Mouse (Mus musculus): ENCODE measurements around the gene Dcaf1. TPM values are rescaled to one million over a fixed set of nuclear protein-coding genes. Genes with fewer than 3 reads are reported as not detected.

The Dcaf1 gene
- total and polyA plus RNA-seq, 3 experiments: 9.2 to 111 (median 72.4) TPM

- no peak for ATAC-seq (ENCODE audit: extremely low read depth, insufficient number of reproducible peaks, low FRiP score, poor library complexity, severe bottlenecking)
- peaks cover 79% of the 10 kb centered on the region for H3K36me3 ChIP-seq (replicated peaks)
- no peak for TF ChIP-seq GATA2 (IDR thresholded peaks at IDR 0.05; ENCODE audit: borderline replicate concordance, low read depth, low read length)
- no peak for TF ChIP-seq CTCF (IDR thresholded peaks at IDR 0.05; ENCODE audit: low read depth, low read length)
- no peak for TF ChIP-seq POLR2AphosphoS5 (IDR thresholded peaks at IDR 0.05; ENCODE audit: insufficient replicate concordance, low read depth, low read length)
- TF ChIP-seq GATA1 (IDR thresholded peaks at IDR 0.05; ENCODE audit: borderline replicate concordance, low read length): no peak
- no peak for TF ChIP-seq TAL1 (conservative IDR thresholded peaks at IDR 0.05; ENCODE audit: low read depth, low read length)
Measured at GRCm38 (mm10) chr9:106882176-106882575, 60.5 kb downstream of the Dcaf1 start.

GRCm38 (mm10) chr9:106883085-106883484, 61.4 kb downstream of the Dcaf1 start:
- H3K9me3 ChIP-seq (replicated peaks): no peaks in the 10 kb centered on the region
- H3K4me3 ChIP-seq (ENCODE audit: low read depth, low read length): peak overlapping the region; percentile 1; the same call in 1 of the 2 replicates
- peaks cover 78% of the 10 kb centered on the region for H3K36me3 ChIP-seq (replicated peaks)
- TF ChIP-seq GATA1 (IDR thresholded peaks at IDR 0.05; ENCODE audit: borderline replicate concordance, low read length) (no peak), GATA2 (IDR thresholded peaks at IDR 0.05; ENCODE audit: borderline replicate concordance, low read depth, low read length) (no peak), POLR2AphosphoS5 (IDR thresholded peaks at IDR 0.05; ENCODE audit: insufficient replicate concordance, low read depth, low read length) (no peak), TAL1 (conservative IDR thresholded peaks at IDR 0.05; ENCODE audit: low read depth, low read length) (no peak), CTCF (IDR thresholded peaks at IDR 0.05; ENCODE audit: low read depth, low read length) (no peak)
- ATAC-seq (ENCODE audit: extremely low read depth, insufficient number of reproducible peaks, low FRiP score, poor library complexity, severe bottlenecking) (no peak), DNase-seq (ENCODE audit: low spot score) (no peak)
- H3K27me3 ChIP-seq (ENCODE audit: insufficient read depth, low read length): no peaks in the 10 kb centered on the region
- H3K4me1 ChIP-seq (ENCODE audit: insufficient read depth, low read depth, low read length): peaks cover 54% of the 10 kb centered on the region

More at GRCm38 (mm10) chr9:106882176-106882575, 60.5 kb downstream of the Dcaf1 start:
- Histone ChIP-seq H3K4me1 (ENCODE audit: insufficient read depth, low read depth, low read length) (peaks cover 54% of the 10 kb centered on the region), H3K27me3 (ENCODE audit: insufficient read depth, low read length) (no peaks in the 10 kb centered on the region), H3K4me3 (ENCODE audit: low read depth, low read length) (no peak overlapping the region), H3K9me3 (replicated peaks) (no peaks in the 10 kb centered on the region)
- no peak for DNase-seq (ENCODE audit: low spot score)

GRCm38 (mm10) chr9:106884306-106884705, 62.6 kb downstream of the Dcaf1 start:
- Histone ChIP-seq H3K4me3 (ENCODE audit: low read depth, low read length) (peak overlapping the region; percentile 79; the same call in 1 of the 2 replicates), H3K9me3 (replicated peaks) (no peaks in the 10 kb centered on the region), H3K27me3 (ENCODE audit: insufficient read depth, low read length) (no peaks in the 10 kb centered on the region), H3K4me1 (ENCODE audit: insufficient read depth, low read depth, low read length) (peaks cover 65% of the 10 kb centered on the region), H3K36me3 (replicated peaks) (peaks cover 78% of the 10 kb centered on the region)
- DNase-seq (ENCODE audit: low spot score): peak; percentile 4
- TF ChIP-seq GATA1 (IDR thresholded peaks at IDR 0.05; ENCODE audit: borderline replicate concordance, low read length) (no peak), POLR2AphosphoS5 (IDR thresholded peaks at IDR 0.05; ENCODE audit: insufficient replicate concordance, low read depth, low read length) (no peak), TAL1 (conservative IDR thresholded peaks at IDR 0.05; ENCODE audit: low read depth, low read length) (no peak), CTCF (IDR thresholded peaks at IDR 0.05; ENCODE audit: low read depth, low read length) (no peak), GATA2 (IDR thresholded peaks at IDR 0.05; ENCODE audit: borderline replicate concordance, low read depth, low read length) (no peak)
- ATAC-seq (ENCODE audit: extremely low read depth, insufficient number of reproducible peaks, low FRiP score, poor library complexity, severe bottlenecking): no peak

- ATAC-seq (ENCODE audit: extremely low read depth, insufficient number of reproducible peaks, low FRiP score, poor library complexity, severe bottlenecking): no peak
- no peak for DNase-seq (ENCODE audit: low spot score)
- Histone ChIP-seq H3K9me3 (replicated peaks) (no peaks in the 10 kb centered on the region), H3K4me3 (ENCODE audit: low read depth, low read length) (peak overlapping the region; percentile 79), H3K36me3 (replicated peaks) (peaks cover 78% of the 10 kb centered on the region), H3K4me1 (ENCODE audit: insufficient read depth, low read depth, low read length) (peaks cover 75% of the 10 kb centered on the region), H3K27me3 (ENCODE audit: insufficient read depth, low read length) (no peaks in the 10 kb centered on the region)
- no peak for TF ChIP-seq POLR2AphosphoS5 (IDR thresholded peaks at IDR 0.05; ENCODE audit: insufficient replicate concordance, low read depth, low read length)
- TF ChIP-seq CTCF (IDR thresholded peaks at IDR 0.05; ENCODE audit: low read depth, low read length): no peak
- no peak for TF ChIP-seq GATA2 (IDR thresholded peaks at IDR 0.05; ENCODE audit: borderline replicate concordance, low read depth, low read length)
- TF ChIP-seq TAL1 (conservative IDR thresholded peaks at IDR 0.05; ENCODE audit: low read depth, low read length): no peak
- TF ChIP-seq GATA1 (IDR thresholded peaks at IDR 0.05; ENCODE audit: borderline replicate concordance, low read length): no peak
Measured at GRCm38 (mm10) chr9:106884996-106885900, 63.6 kb downstream of the Dcaf1 start.

- Histone ChIP-seq H3K4me1 (ENCODE audit: insufficient read depth, low read depth, low read length) (peaks cover 80% of the 10 kb centered on the region), H3K36me3 (replicated peaks) (peaks cover 79% of the 10 kb centered on the region), H3K27me3 (ENCODE audit: insufficient read depth, low read length) (no peaks in the 10 kb centered on the region), H3K9me3 (replicated peaks) (no peaks in the 10 kb centered on the region), H3K4me3 (ENCODE audit: low read depth, low read length) (peak overlapping the region; percentile 79)
- no peak for ATAC-seq (ENCODE audit: extremely low read depth, insufficient number of reproducible peaks, low FRiP score, poor library complexity, severe bottlenecking)
- peak; percentile 63 for DNase-seq (ENCODE audit: low spot score)
- TF ChIP-seq CTCF (IDR thresholded peaks at IDR 0.05; ENCODE audit: low read depth, low read length) (no peak), POLR2AphosphoS5 (IDR thresholded peaks at IDR 0.05; ENCODE audit: insufficient replicate concordance, low read depth, low read length) (no peak), TAL1 (conservative IDR thresholded peaks at IDR 0.05; ENCODE audit: low read depth, low read length) (no peak), GATA1 (IDR thresholded peaks at IDR 0.05; ENCODE audit: borderline replicate concordance, low read length) (no peak), GATA2 (IDR thresholded peaks at IDR 0.05; ENCODE audit: borderline replicate concordance, low read depth, low read length) (no peak)
Measured at GRCm38 (mm10) chr9:106885901-106886731, 64.4 kb downstream of the Dcaf1 start.
